Mouse (Mus musculus) G1E (cell line): ENCODE data around the gene Slc39a12. TPM values are rescaled to one million over a fixed set of nuclear protein-coding genes. Genes with fewer than 3 reads are reported as not detected.

Experiments used
- ATAC-seq: 2 replicates; pipeline ENCODE4 v1.8.0; 2016; ENCODE audit warnings: mild to moderate bottlenecking; ENCODE audit not compliant: insufficient number of reproducible peaks, poor library complexity, low FRiP score, severe bottlenecking; ENCODE audit errors: extremely low read depth
- DNase-seq: peaks from one replicate; pipeline ENCODE4 v3.0.0; 2012; ENCODE audit warnings: low spot score
- H3K27me3 ChIP-seq: 2 replicates; pipeline ENCODE4 v1.6.1; 2012; ENCODE audit warnings: mild to moderate bottlenecking, low read length, inconsistent platforms; ENCODE audit not compliant: insufficient read depth
- H3K36me3 ChIP-seq: replicated peaks from 2 replicates; pipeline ENCODE3; 2012; ENCODE audit warnings: mild to moderate bottlenecking, inconsistent platforms
- H3K4me1 ChIP-seq: 2 replicates; pipeline ENCODE4 v1.6.1; 2012; ENCODE audit warnings: low read depth, low read length, inconsistent platforms, mixed read lengths; ENCODE audit not compliant: insufficient read depth
- H3K4me3 ChIP-seq: 2 replicates; pipeline ENCODE4 v1.5.1; 2012; ENCODE audit warnings: low read depth, mild to moderate bottlenecking, inconsistent platforms, low read length, moderate library complexity, mixed read lengths
- H3K9me3 ChIP-seq: replicated peaks from 2 replicates; pipeline ENCODE4 v1.6.1; 2012; ENCODE audit warnings: inconsistent platforms
- CTCF ChIP-seq: IDR thresholded peaks from 2 replicates; pipeline ENCODE4 v1.5.1; 2012; ENCODE audit warnings: low read depth, low read length, inconsistent platforms, mixed read lengths
- GATA1 ChIP-seq: IDR thresholded peaks from 2 replicates; pipeline ENCODE4 v1.6.1; 2012; ENCODE audit warnings: borderline replicate concordance, low read length, inconsistent platforms, mixed read lengths
- GATA2 ChIP-seq: IDR thresholded peaks from 2 replicates; pipeline ENCODE4 v1.6.1; 2012; ENCODE audit warnings: low read depth, low read length, inconsistent platforms, borderline replicate concordance
- POLR2AphosphoS5 ChIP-seq: IDR thresholded peaks from 2 replicates; pipeline ENCODE4 v1.6.1; 2012; ENCODE audit warnings: low read depth, low read length, inconsistent platforms; ENCODE audit not compliant: insufficient replicate concordance
- TAL1 ChIP-seq: conservative IDR thresholded peaks from 2 replicates; pipeline ENCODE4 v1.6.1; 2012; ENCODE audit warnings: low read depth, low read length, inconsistent platforms, mixed read lengths
- polyA plus RNA-seq: library from polyadenylated mRNA; stranded (reverse); fragments of >175 nt; gene quantifications from 2 replicates; pipeline ENCODE4 v1.2.3, GENCODE M21; 2012
- total RNA-seq, 2 experiments: library from RNA; stranded (forward) in 1 of 2; stranded (reverse) in 1 of 2; fragments of 200-1000 nt in 1 of 2; fragments of >200 nt in 1 of 2; fragmentation: Nextera tagmentation in 1 of 2; gene quantifications; 2 replicates each; pipeline ENCODE4 v1.2.3; 2014 to 2017

The Slc39a12 gene
- total and polyA plus RNA-seq, 3 experiments: not detected

GRCm38 (mm10) chr2:14428987-14429386 is 40.9 kb downstream of the Slc39a12 start:
- H3K4me3 ChIP-seq: no peak overlapping the region
- no peaks in the 10 kb centered on the region for H3K4me1 ChIP-seq
- no peak for DNase-seq
- H3K9me3 ChIP-seq: no peaks in the 10 kb centered on the region
- no peaks in the 10 kb centered on the region for H3K36me3 ChIP-seq
- no peak for ATAC-seq
- H3K27me3 ChIP-seq: no peaks in the 10 kb centered on the region
- TF ChIP-seq TAL1: no peak
- no peak for TF ChIP-seq POLR2AphosphoS5
- TF ChIP-seq GATA1: no peak
- no peak for TF ChIP-seq CTCF
- no peak for TF ChIP-seq GATA2

- H3K9me3 ChIP-seq: no peaks in the 10 kb centered on the region
- TF ChIP-seq POLR2AphosphoS5 (no peak), GATA2 (no peak)
- no peak for DNase-seq
- no peaks in the 10 kb centered on the region for H3K27me3 ChIP-seq
- ATAC-seq: no peak
- no peaks in the 10 kb centered on the region for H3K36me3 ChIP-seq
- no peak overlapping the region for H3K4me3 ChIP-seq
- H3K4me1 ChIP-seq: no peaks in the 10 kb centered on the region
These were observed 59.2 kb downstream of the Slc39a12 start for GRCm38 (mm10) chr2:14447322-14447721.

- no peaks in the 10 kb centered on the region for H3K27me3 ChIP-seq
- H3K4me1 ChIP-seq: no peaks in the 10 kb centered on the region
- DNase-seq (no peak), ATAC-seq (no peak)
- TF ChIP-seq GATA1 (no peak), GATA2 (no peak), TAL1 (no peak), POLR2AphosphoS5 (no peak), CTCF (no peak)
- no peak overlapping the region for H3K4me3 ChIP-seq
- H3K36me3 ChIP-seq: no peaks in the 10 kb centered on the region
- H3K9me3 ChIP-seq: no peaks in the 10 kb centered on the region
These were observed 62.8 kb downstream of the Slc39a12 start for GRCm38 (mm10) chr2:14450866-14451265.

- TF ChIP-seq GATA1 (no peak), TAL1 (no peak), GATA2 (no peak), CTCF (no peak), POLR2AphosphoS5 (no peak)
- no peaks in the 10 kb centered on the region for H3K36me3 ChIP-seq
- ATAC-seq: no peak
These were observed 67.0 kb downstream of the Slc39a12 start for GRCm38 (mm10) chr2:14454946-14455631.

GRCm38 (mm10) chr2:14464438-14464837 is 76.3 kb downstream of the Slc39a12 start:
- Histone ChIP-seq H3K27me3 (no peaks in the 10 kb centered on the region), H3K36me3 (no peaks in the 10 kb centered on the region), H3K4me1 (no peaks in the 10 kb centered on the region), H3K4me3 (no peak overlapping the region), H3K9me3 (no peaks in the 10 kb centered on the region)
- no peak for DNase-seq
- TF ChIP-seq CTCF (no peak), GATA2 (no peak), POLR2AphosphoS5 (no peak), TAL1 (no peak), GATA1 (no peak)
- no peak for ATAC-seq

More at GRCm38 (mm10) chr2:14454946-14455631, 67.0 kb downstream of the Slc39a12 start:
- H3K4me3 ChIP-seq: no peak overlapping the region
- H3K4me1 ChIP-seq: no peaks in the 10 kb centered on the region
- H3K9me3 ChIP-seq: no peaks in the 10 kb centered on the region
- DNase-seq: no peak
- no peaks in the 10 kb centered on the region for H3K27me3 ChIP-seq

- Histone ChIP-seq H3K9me3 (no peaks in the 10 kb centered on the region), H3K4me3 (no peak overlapping the region), H3K36me3 (no peaks in the 10 kb centered on the region), H3K27me3 (no peaks in the 10 kb centered on the region), H3K4me1 (no peaks in the 10 kb centered on the region)
- TF ChIP-seq TAL1: no peak
- TF ChIP-seq POLR2AphosphoS5: no peak
- no peak for TF ChIP-seq GATA1
- TF ChIP-seq GATA2: no peak
- no peak for TF ChIP-seq CTCF
- DNase-seq (no peak), ATAC-seq (no peak)
These were observed 106.0 kb downstream of the Slc39a12 start for GRCm38 (mm10) chr2:14494132-14494531.

- Histone ChIP-seq H3K27me3 (no peaks in the 10 kb centered on the region), H3K9me3 (no peaks in the 10 kb centered on the region), H3K4me1 (no peaks in the 10 kb centered on the region), H3K36me3 (no peaks in the 10 kb centered on the region), H3K4me3 (no peak overlapping the region)
- DNase-seq (no peak), ATAC-seq (no peak)
- TF ChIP-seq POLR2AphosphoS5 (no peak), GATA1 (no peak)
These were observed 108.0 kb downstream of the Slc39a12 start for GRCm38 (mm10) chr2:14496150-14496549.
